Mouse (Mus musculus) erythroblast, embryonic 14.5 days (primary cell): ENCODE measurements around the gene Rasgrp4. TPM values are rescaled to one million over a fixed set of nuclear protein-coding genes. Genes with fewer than 3 reads are reported as not detected.

Source experiments
- H3K27me3 ChIP-seq: 2 replicates; pipeline ENCODE4 v1.6.1; 2012; ENCODE audit warnings: inconsistent platforms; ENCODE audit not compliant: control insufficient read depth
- H3K36me3 ChIP-seq: 2 replicates; pipeline ENCODE4 v1.6.1; 2012; ENCODE audit warnings: mild to moderate bottlenecking, inconsistent platforms; ENCODE audit not compliant: control insufficient read depth
- H3K4me1 ChIP-seq: 2 replicates; pipeline ENCODE4 v1.6.1; 2012; ENCODE audit warnings: inconsistent platforms; ENCODE audit not compliant: control insufficient read depth
- H3K4me3 ChIP-seq: replicated peaks from 2 replicates; pipeline ENCODE3; 2012; ENCODE audit warnings: moderate library complexity, mild to moderate bottlenecking, inconsistent platforms
- H3K9me3 ChIP-seq: 2 replicates; pipeline ENCODE4 v1.6.1; 2012; ENCODE audit warnings: low read length, inconsistent platforms, mixed read lengths; ENCODE audit not compliant: control insufficient read depth
- GATA1 ChIP-seq: IDR thresholded peaks from 2 replicates; pipeline ENCODE4 v1.6.1; 2012; ENCODE audit warnings: low read length, inconsistent platforms, mixed read lengths
- TAL1 ChIP-seq: IDR thresholded peaks from 3 replicates; pipeline ENCODE4 v1.6.1; 2012; ENCODE audit warnings: low read length, inconsistent platforms, mixed read lengths
- polyA plus RNA-seq: library from polyadenylated mRNA; stranded (reverse); fragments of >175 nt; gene quantifications from 2 replicates; pipeline ENCODE4 v1.2.3, GENCODE M21; 2012

Gene Rasgrp4
- 0.03 TPM in 1 of 2 replicates, not detected in the other for polyA plus RNA-seq

- no peaks in the 10 kb centered on the region for H3K4me1 ChIP-seq
- H3K4me3 ChIP-seq: no peak within 1 kb of the TSS
- no peak for TF ChIP-seq GATA1
- no peak for TF ChIP-seq TAL1
- peaks cover 16% of the 10 kb centered on the region for H3K27me3 ChIP-seq
- H3K9me3 ChIP-seq: no peaks in the 10 kb centered on the region
- H3K36me3 ChIP-seq: no peaks in the 10 kb centered on the region
Observed at GRCm38 (mm10) chr7:29134693-29135386, at the start of gene Rasgrp4. Gene Rasgrp4, plus strand, starts transcription at chr7:29134851.

- Histone ChIP-seq H3K4me3 (no peak overlapping the region), H3K27me3 (no peaks in the 10 kb centered on the region; the same call in 1 of the 2 replicates), H3K36me3 (no peaks in the 10 kb centered on the region), H3K9me3 (peaks cover 3% of the 10 kb centered on the region), H3K4me1 (no peaks in the 10 kb centered on the region)
- TF ChIP-seq GATA1: no peak
- no peak for TF ChIP-seq TAL1
Observed at GRCm38 (mm10) chr7:29085981-29086380, 48.7 kb upstream of the Rasgrp4 start.

DNA sequence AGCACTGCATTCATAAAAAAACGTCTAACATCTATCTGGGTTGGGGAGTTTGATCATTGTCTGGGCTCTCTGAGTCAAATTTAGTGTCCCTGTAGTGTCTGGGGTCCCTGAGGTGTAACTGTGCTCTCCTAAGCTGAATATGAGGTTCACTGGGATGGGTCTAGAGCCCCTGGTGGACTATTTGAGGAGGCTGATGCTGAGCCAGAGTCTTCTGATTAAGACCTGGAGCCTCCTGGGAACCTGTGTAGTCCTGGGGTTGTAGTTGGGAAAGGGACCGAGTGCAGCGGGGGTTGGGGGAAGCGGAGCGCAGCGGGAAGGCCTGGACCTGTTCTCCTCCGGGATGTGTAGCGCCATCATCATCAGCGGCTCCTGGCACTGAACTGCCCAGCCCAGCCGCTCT lies 47.7 kb upstream of the Rasgrp4 start:
- H3K4me3 ChIP-seq: no peak overlapping the region
- H3K27me3 ChIP-seq: no peaks in the 10 kb centered on the region; the same call in 1 of the 2 replicates
- no peaks in the 10 kb centered on the region for H3K36me3 ChIP-seq
- peaks cover 3% of the 10 kb centered on the region for H3K9me3 ChIP-seq
- H3K4me1 ChIP-seq: no peaks in the 10 kb centered on the region
- TF ChIP-seq GATA1: no peak

- Histone ChIP-seq H3K4me1 (no peaks in the 10 kb centered on the region), H3K27me3 (no peaks in the 10 kb centered on the region; the same call in 1 of the 2 replicates), H3K36me3 (no peaks in the 10 kb centered on the region), H3K9me3 (peaks cover 3% of the 10 kb centered on the region), H3K4me3 (no peak overlapping the region)
- TF ChIP-seq GATA1: no peak
- no peak for TF ChIP-seq TAL1
Observed at GRCm38 (mm10) chr7:29088817-29089216, 45.8 kb upstream of the Rasgrp4 start.

GRCm38 (mm10) chr7:29097131-29097530 lies 37.5 kb upstream of the Rasgrp4 start:
- TF ChIP-seq TAL1 (no peak), GATA1 (no peak)
- no peaks in the 10 kb centered on the region for H3K9me3 ChIP-seq
- H3K4me1 ChIP-seq: no peaks in the 10 kb centered on the region; the same call in 1 of the 2 replicates
- H3K36me3 ChIP-seq: no peaks in the 10 kb centered on the region
- no peaks in the 10 kb centered on the region for H3K27me3 ChIP-seq
- H3K4me3 ChIP-seq: no peak overlapping the region

GRCm38 (mm10) chr7:29101286-29102017 lies 33.2 kb upstream of the Rasgrp4 start:
- Histone ChIP-seq H3K4me3 (no peak overlapping the region), H3K36me3 (no peaks in the 10 kb centered on the region), H3K4me1 (no peaks in the 10 kb centered on the region; the same call in 1 of the 2 replicates), H3K27me3 (no peaks in the 10 kb centered on the region), H3K9me3 (no peaks in the 10 kb centered on the region)
- TF ChIP-seq GATA1 (no peak), TAL1 (no peak)

DNA sequence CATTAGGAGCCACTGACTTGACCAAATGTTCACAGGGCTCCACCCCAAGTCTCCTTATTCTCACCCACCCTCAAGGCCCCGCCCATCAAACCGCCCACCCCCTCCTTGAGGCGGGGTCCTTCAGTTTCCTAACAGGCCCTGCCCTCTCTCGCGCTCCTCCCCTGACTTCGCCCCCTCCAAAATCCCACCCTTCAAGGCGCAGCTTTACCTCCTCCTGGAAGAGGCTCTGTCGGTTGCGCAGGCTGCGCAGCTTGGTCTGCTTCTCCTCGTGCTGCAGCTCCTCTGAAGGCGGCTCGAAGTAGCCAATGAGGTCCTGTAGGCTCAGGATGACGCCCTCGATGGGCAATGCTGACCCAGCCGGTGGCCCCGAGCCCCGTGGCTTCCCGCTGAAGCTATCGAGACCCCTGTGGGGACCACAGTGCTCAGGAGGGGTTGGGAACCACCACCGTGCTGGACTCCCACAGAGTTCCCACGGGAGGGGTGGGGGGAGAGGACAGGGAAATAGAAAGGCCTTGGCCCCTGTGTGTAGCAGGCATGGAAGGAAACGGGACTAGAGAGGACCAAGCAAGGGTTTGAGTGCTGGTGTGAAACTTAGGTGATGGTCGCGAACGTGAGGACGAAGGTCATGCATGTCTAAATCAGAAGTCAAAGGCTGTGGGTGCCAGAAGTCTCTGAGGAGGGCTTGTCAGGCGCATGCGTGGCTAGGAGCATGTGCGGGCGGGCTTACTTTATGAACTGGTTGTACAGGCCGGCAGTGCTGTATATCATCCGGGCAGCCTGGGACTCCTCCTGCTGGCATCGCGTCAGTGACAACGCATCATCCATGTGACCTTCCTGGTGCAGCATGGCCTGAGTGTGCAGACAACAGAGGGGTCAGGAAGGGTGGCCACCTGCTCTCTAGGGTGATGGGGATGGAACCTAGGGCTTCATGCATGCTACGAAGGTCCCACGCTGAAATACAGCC lies 25.4 kb upstream of the Rasgrp4 start:
- H3K9me3 ChIP-seq: no peaks in the 10 kb centered on the region
- H3K4me3 ChIP-seq: no peak overlapping the region
- no peaks in the 10 kb centered on the region for H3K27me3 ChIP-seq
- TF ChIP-seq TAL1 (no peak), GATA1 (no peak)
- peaks cover 3% of the 10 kb centered on the region; the same call in 1 of the 2 replicates for H3K4me1 ChIP-seq
- no peaks in the 10 kb centered on the region for H3K36me3 ChIP-seq

DNA sequence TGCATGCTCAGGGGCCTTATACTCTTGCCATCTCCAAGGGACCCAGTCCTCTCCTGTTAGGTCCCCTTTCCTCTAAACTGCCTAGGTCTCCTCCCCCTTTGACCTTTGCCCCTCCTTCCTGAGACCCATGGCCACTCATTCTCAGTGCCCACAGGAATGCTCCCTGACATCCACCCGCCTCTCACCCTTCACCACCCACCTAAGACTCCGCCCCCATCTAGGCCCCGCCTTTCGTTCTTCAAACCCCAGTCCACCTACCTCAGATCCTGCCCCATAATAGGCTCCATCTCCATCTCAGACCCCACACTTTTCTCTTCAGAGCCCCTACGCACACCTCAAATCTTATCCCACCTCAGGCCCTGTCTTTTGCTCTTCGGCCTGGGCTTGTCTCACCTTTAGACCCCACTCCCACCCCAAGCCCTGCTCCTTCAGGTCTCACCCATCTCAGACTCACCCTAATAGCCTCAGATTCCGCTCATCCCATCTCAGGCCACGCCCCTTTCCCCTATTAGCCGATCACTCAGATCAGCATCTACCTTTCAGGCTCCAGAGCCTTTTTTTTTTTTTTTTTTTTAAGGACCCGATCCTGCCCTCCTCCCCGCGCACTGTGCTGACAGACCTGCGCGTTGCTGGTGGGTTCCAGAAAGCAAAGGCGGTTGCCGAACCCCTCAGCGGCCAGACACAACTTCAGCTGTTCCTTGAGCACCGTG lies 16.4 kb upstream of the Rasgrp4 start:
- Histone ChIP-seq H3K9me3 (no peaks in the 10 kb centered on the region), H3K4me3 (no peak overlapping the region), H3K36me3 (no peaks in the 10 kb centered on the region), H3K27me3 (no peaks in the 10 kb centered on the region), H3K4me1 (no peaks in the 10 kb centered on the region)
- TF ChIP-seq TAL1: no peak
- TF ChIP-seq GATA1: no peak
